Mouse (Mus musculus): ENCODE measurements around the gene Klhl29.
"Not testable (repeated sequence)": the region's sequence is repeated elsewhere in the genome, so short reads cannot be mapped to it uniquely, and the experiment has no call there.

The Klhl29 gene

GRCm38 (mm10) chr12:5358497-5358896 lies 17.0 kb downstream of the Klhl29 start:
- DNase-seq (ENCODE audit: low read depth, low spot score), result no peak

GRCm38 (mm10) chr12:5353416-5353815 lies 22.1 kb downstream of the Klhl29 start:
- DNase-seq (ENCODE audit: low read depth, low spot score), result no peak

DNA sequence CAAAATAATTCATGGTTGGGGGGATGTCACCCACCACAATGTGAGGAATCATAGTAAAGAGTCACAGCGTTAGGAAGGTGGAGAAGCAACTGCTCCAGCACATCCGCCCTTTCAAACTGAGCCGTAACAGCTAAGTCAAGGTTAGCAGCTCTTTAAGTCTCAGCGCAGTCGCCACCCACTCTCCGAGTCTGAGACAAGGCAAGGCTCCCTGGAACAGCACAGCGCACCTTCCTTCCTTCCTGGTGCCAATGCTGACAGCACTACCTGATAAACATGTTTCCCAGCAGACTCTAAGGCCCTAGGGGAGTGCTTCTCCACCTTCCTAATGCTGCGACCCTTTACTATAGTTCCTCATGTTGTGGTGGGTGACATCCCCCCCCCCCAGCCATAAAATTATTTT lies 22.7 kb downstream of the Klhl29 start:
- no peak for DNase-seq (ENCODE audit: low read depth, low spot score)

- no peak for DNase-seq (ENCODE audit: low read depth, low spot score)
These were observed 24.8 kb downstream of the Klhl29 start for GRCm38 (mm10) chr12:5350491-5351285.

- no peak for DNase-seq (ENCODE audit: low read depth, low spot score)
These were observed 30.4 kb downstream of the Klhl29 start for GRCm38 (mm10) chr12:5345088-5345487.

- not testable (repeated sequence) for DNase-seq (ENCODE audit: low read depth, low spot score)
These were observed 31.0 kb downstream of the Klhl29 start for GRCm38 (mm10) chr12:5344457-5344856.

DNA sequence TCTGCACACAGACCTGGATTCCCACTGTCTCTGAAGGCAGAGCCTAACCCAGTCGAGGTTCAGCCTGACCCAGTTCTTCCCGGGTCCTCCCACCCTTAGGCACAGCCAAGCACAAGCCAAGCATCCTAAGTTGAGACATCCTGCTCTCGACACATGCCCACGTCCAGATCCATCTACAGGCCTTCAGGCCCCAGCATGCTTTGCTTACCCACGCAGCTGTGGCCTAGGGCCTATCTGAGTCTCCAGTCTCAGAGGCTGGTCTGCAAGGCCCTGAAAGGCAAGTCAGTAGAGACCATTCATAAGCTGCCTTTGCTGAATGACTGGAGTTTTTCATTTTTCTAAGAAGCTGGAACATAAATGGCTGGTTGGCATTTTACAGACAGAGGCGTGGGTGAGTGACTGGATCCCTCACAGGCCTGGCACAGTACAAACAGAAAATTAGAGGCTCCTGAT lies 35.3 kb downstream of the Klhl29 start:
- DNase-seq (ENCODE audit: low read depth, low spot score), result no peak

DNA sequence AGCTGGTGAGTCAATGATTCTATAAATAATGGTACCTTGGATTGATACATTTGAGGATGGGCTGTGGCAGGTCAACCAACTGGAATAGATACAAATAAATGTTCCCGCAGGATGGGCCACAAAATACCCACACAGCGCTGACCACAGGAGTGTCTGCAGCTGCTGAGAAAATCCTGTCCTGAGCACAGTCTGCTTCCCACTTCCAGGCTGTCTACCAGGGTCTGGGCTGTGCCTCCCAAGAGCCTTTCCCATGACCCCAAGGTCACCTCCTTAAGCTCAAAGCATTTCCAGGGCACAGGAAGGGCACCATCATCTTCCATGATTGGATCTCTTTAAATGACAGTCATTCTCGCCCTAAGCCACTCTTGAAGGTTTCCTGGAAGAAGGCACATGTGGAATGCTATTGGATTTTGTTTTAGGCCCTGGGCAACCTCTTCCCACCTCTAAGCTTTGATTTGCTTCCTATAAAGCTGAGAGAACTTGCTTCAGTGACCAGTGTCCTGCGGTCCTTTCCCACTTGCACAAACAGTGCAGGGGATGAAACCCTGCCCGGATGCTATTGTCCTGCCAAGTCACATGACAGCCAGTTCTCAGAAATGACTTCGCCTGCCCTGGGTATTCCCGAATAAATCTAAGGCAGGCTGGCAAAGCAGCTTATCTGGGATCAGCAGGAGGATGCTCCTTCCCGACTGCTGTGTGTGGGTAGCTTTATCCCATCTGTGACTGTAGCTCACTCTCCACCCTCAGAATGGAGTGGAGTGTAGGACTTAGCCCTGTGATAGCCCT lies 38.4 kb downstream of the Klhl29 start:
- DNase-seq (ENCODE audit: low read depth, low spot score), result peak; percentile 51

- peak; percentile 30 for DNase-seq (ENCODE audit: low read depth, low spot score)
These were observed 39.2 kb downstream of the Klhl29 start for GRCm38 (mm10) chr12:5336331-5336730.

GRCm38 (mm10) chr12:5334956-5335355 lies 40.5 kb downstream of the Klhl29 start:
- DNase-seq (ENCODE audit: low read depth, low spot score), result no peak

DNA sequence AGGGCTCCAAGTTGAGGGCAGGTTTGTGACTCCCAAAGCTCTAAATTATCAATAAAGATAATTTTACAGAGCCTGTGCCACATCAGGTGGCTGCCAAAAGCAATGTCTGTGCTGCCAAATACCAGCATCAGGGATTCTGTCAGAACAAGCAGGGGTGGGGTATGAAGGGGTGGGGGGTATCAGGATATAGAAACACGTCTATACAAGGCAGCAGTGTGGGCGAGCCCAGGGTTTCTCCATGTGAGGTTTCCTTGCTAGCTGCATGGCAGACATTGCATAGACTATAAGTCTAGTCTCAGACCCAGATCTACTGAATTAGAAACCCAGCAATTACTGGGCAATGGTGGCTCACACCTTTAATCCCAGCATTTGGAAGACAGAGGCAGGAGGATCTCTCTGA lies 41.3 kb downstream of the Klhl29 start:
- DNase-seq (ENCODE audit: low read depth, low spot score), result no peak

DNA sequence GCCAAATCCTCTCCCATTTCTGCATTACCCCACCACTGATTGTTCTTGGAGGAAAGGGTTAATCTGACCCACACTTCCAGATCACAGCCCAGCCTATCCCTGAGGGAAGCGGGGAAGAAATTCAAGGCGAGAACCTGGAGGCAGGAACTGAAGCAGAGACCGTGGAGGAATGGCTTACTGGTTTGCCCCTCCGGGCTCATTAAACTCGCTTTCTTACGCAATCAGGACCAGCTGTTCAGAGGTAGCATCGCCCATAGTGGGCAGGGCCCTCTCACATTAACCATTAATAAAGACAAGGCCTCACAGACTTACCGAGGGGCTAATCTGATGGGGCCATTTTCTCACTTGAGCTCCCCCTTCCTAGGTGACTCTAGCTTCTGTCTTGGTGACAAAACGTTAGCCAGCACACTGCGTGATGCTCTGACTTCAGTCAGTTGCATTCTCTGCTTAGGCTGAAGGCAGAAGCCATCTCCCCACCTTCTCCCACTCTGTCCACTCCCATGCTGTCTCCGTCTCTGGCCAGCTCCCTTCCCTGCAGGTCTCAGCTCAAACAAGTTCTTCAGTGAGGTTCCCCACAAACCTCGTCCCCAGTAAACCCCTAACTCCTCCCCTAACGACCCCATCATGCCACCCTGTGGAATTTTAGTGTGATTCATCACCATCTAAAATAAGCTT lies 43.5 kb downstream of the Klhl29 start:
- DNase-seq (ENCODE audit: low read depth, low spot score), result peak; percentile 32

DNA sequence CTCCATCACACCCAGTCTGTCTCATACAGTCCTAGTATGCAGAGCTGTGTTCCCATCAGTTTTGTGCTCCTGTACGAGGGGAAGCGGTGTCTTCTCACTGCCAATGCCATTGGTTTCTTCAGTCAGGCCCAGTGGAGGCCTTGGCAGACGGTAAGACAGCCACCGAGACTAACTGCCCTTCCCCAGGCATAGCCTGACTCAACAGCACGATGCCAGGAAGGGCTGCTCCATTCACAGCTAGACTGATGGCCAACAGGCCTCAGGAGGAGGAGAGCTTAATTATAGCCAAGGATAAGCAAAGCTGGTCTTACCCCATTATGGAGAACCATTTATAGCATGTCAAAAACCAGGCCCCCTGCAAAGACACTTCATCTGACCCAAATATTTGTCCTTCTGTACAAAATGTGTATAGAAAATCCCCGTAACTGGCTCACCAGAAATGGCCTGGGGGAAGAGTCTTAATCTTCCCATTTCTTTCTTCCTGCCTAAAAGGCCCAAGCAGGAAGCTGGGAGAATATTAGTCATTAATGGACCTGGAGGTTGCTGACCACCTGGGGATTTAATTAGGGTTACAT lies 44.9 kb downstream of the Klhl29 start:
- no peak for DNase-seq (ENCODE audit: low read depth, low spot score)

DNA sequence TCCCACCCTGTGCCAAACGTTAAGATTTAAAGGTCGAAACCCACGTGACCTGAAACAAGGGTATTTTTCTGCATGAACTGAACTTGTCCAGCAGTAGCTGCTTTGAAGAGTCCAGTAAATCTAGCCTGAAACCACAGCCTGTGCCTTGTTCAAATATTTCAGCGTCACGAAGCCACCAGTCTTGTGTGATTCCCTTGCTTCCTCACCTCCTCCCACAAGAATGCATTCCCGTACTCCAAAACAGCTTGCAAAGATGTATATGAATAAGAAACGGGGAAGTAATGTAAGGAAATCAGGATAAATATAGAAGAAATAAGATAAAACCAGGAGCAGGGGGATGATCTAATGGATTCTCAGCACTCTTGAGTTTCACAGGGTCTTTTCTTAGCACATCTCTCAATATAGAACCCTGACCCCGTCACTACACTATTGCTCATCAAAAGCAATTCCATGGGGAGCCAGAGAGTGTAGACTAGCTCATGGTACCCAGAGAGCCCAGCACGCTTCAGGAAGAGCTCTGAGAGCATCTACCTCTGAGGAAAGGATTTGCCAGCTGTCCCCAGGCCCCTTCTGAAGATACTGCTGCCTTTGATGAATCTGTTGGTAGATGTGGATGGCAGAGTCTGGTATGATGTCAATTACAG lies 52.9 kb downstream of the Klhl29 start:
- DNase-seq (ENCODE audit: low read depth, low spot score), result no peak

GRCm38 (mm10) chr12:5321017-5321416 lies 54.5 kb downstream of the Klhl29 start:
- no peak for DNase-seq (ENCODE audit: low read depth, low spot score)

DNA sequence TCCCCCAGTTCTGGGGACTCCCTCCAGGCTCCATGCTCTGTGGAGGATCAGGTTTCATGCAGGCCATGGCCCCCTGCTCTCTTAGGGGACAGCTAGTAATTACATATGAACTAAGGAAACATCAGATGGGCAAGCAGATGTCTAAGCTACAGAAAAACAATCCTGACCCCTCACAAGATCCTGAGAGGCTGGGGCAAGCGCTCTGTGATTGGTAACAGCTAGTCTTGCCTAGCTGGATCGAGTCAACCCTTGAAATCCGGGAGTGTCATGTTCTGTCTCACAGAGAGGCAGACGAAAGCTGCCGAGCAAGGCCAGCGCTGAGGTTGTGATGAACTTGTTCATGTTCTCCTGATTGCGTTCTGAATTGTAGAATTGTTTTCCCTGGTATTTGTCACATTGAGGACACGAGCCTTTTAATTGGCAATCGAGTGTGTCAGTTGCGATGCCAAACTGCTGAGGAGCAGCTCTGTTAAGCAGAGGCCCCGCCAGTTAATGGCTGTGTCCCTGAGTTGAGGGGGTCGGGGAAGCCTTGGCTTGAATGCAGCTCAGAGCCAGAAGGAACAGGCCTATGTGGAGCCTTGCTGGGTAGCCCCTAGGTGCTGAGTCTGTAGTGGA lies 56.0 kb downstream of the Klhl29 start:
- no peak for DNase-seq (ENCODE audit: low read depth, low spot score)

DNA sequence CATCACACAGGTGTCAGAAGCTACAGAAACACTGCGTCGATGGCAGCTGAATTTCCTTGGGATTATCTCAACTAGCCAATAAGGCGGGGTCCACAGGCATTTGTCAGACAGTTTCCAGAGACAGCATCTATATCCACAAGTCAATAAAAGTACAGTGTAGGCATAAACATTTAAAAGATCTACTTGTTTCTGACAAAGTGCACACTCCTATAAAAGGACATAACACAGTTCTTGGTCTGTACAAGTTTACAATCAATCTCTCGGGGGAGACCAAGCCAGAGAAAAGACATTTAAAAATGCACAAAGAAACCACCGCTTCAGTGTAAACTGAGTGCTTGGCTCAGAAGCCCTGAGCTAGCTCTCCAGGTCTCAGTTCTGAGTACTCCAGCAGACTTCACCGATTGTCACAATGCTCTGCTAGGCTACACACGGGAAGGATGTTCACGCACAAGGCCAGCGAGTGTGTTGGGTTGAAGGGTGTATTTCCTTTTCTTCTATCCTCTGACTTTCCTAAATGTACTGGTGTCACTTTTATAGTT lies 59.4 kb downstream of the Klhl29 start:
- DNase-seq (ENCODE audit: low read depth, low spot score), result no peak

DNA sequence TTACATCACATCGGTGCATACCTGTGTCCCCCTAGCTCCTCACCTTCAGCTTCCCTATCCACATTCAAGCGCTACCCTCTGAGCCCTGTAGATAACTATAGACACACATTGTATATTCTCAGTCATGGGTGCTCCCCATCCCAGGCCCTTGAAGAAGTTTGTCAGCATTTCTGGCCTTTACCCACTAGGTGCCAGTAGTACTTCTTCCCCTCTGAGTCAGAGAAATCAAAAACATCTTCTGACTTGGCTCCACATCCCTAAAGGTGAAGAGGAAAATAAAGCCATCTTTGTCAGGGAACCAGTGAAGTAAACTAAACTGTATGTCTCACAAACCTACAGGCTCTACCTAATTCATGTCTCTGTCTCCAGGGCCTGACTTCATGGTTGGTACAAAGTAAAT lies 67.6 kb downstream of the Klhl29 start:
- no peak for DNase-seq (ENCODE audit: low read depth, low spot score)

GRCm38 (mm10) chr12:5305466-5305865 lies 70.0 kb downstream of the Klhl29 start:
- no peak for DNase-seq (ENCODE audit: low read depth, low spot score)

GRCm38 (mm10) chr12:5303912-5304311 lies 71.6 kb downstream of the Klhl29 start:
- DNase-seq (ENCODE audit: low read depth, low spot score), result peak; percentile 77

DNA sequence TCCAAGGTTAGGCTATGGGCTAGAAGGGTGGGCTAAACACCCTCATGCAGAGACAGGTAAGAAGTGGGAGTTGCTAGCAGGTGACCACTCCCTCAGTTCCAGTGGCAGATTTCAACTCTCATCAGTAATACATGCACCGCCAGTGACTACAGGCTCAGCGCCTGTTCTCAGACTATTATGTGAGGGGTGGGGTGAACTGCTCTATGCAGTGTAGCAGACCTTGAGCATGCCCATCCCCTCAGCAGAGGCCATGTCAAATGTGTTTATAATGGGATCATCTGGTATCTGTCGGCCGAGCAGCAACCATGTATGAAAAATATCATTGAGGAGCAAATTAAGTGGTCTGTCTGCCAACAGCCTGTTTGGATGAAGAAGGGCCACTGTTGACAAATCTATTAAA lies 72.4 kb downstream of the Klhl29 start:
- no peak for DNase-seq (ENCODE audit: low read depth, low spot score)
